Comparison of ENCODE assay signal across 7 mouse cellular contexts in the genomic region with DNA sequence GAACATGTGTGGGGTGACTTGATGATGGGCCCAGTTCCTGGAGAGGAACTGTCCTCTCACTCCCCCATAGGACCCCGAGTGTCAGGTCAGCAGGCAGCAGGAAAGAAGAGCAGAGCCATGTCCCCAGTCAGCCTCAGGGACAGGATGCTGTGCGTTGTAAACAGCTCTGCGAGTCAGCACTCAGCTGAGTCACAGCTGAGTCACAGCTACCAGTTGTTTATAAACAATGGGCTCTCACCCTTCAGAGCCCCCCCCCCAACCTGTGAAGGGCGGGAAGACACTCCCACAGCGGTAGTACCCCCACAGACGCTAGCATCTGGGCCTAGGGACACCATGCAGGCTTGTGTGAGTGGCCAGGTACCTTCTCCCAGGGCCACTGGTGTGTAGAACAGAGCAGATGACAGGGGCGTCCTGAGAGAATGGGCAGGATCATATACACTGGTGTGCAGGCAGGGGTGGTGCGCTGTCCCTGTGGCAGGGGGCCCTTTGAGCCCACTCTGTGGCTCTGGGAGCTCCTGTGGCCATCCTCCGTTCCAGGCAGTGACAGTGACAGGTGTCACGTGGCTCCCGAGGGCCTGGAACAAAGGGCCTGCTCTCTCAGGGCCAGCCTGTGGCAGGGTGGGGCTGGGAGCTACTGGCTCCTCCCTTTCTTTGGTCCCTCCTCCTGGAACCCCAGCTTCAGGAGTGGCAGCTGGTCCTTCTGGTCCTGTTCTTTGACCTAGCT. TPM values are rescaled to one million over a fixed set of nuclear protein-coding genes. Genes with fewer than 3 reads are reported as not detected.
A peak's percentile ranks its signal among the peaks of the same experiment; 100 is the strongest.
DNase-seq lines count a peak whose midpoint lies in the region; ATAC-seq and TF ChIP-seq lines count a peak whose summit lies in the region.

No protein-coding gene starts in this region.

- no peak overlapping the region for H3K4me2 ChIP-seq in embryonic facial prominence, embryonic 15.5 days (replicated peaks)
- no peak overlapping the region for H3K4me2 ChIP-seq in heart, postnatal 0 days (ENCODE audit: low read depth, low read length)

- no peaks in the 10 kb centered on the region for H3K27me3 ChIP-seq in embryonic facial prominence, embryonic 15.5 days
- no peaks in the 10 kb centered on the region for H3K27me3 ChIP-seq in heart, postnatal 0 days (ENCODE audit: control insufficient read depth, insufficient read depth, low read length)

- no peak for TF ChIP-seq CTCF in heart, postnatal 0 days (IDR thresholded peaks at IDR 0.05; ENCODE audit: low read depth)

- no peaks in the 10 kb centered on the region; the same call in 1 of the 2 replicates for H3K36me3 ChIP-seq in ES-E14 (ENCODE audit: control insufficient read depth, insufficient read depth, low read length, poor library complexity, severe bottlenecking)
- no peaks in the 10 kb centered on the region for H3K36me3 ChIP-seq in embryonic facial prominence, embryonic 15.5 days
- H3K36me3 ChIP-seq in heart, postnatal 0 days (replicated peaks; ENCODE audit: control insufficient read depth, insufficient read depth, low read length), result no peaks in the 10 kb centered on the region

- H3K9me3 ChIP-seq in ES-E14 (ENCODE audit: control insufficient read depth, insufficient read depth, low read depth, low read length), result no peaks in the 10 kb centered on the region
- H3K9me3 ChIP-seq in embryonic facial prominence, embryonic 15.5 days (replicated peaks), result no peaks in the 10 kb centered on the region
- H3K9me3 ChIP-seq in heart, postnatal 0 days (replicated peaks; ENCODE audit: control insufficient read depth, low read length), result no peaks in the 10 kb centered on the region

- peak overlapping the region in 1 of 2 experiments; percentile 22; a peak in 1 of 4 replicates for H3K4me3 ChIP-seq in ES-E14 (ENCODE audit: insufficient read depth in 1 of 2, low read depth in 1 of 2, low read length in 2 of 2, poor library complexity in 1 of 2, severe bottlenecking in 1 of 2)
- H3K4me3 ChIP-seq in embryonic facial prominence, embryonic 15.5 days (replicated peaks), result no peak overlapping the region
- no peak overlapping the region for H3K4me3 ChIP-seq in heart, postnatal 0 days (ENCODE audit: low read depth, low read length)

- peak overlapping the region; percentile 50; the same call in 1 of the 2 replicates for H3K27ac ChIP-seq in ES-E14 (ENCODE audit: insufficient read depth, low read depth, low read length, poor library complexity, severe bottlenecking)
- H3K27ac ChIP-seq in embryonic facial prominence, embryonic 15.5 days (replicated peaks), result peak overlapping the region; percentile 82
- peak overlapping the region; percentile 74 for H3K27ac ChIP-seq in heart, postnatal 0 days (ENCODE audit: low read depth)

- 14% methylated on average over 11 of the region's 11 CpGs for WGBS in embryonic facial prominence, embryonic 15.5 days
- 34% methylated on average over 11 of the region's 11 CpGs for WGBS in heart, postnatal 0 days

- no peak overlapping the region for H3K9ac ChIP-seq in ES-E14 (ENCODE audit: insufficient read depth, low read depth, low read length, poor library complexity, severe bottlenecking)
- no peak overlapping the region for H3K9ac ChIP-seq in embryonic facial prominence, embryonic 15.5 days
- no peak overlapping the region for H3K9ac ChIP-seq in heart, postnatal 0 days (replicated peaks; ENCODE audit: low read depth, low read length)

- no peak for DNase-seq in ES-E14 (ENCODE audit: low read depth, low spot score)
- DNase-seq in adrenal gland, postnatal 14 days, result peak; percentile 88
- peak; percentile 65 for DNase-seq in heart, postnatal 0 days (ENCODE audit: low spot score)
- DNase-seq in kidney, postnatal 10 days, result peak; percentile 68
- DNase-seq in lung, postnatal 25 days (ENCODE audit: low spot score), result peak; percentile 91
- DNase-seq in retina, postnatal 1 day, result peak; percentile 94

- in situ Hi-C loops in ES-E14 (cut with MboI; ENCODE audit: low sequenced_read_pairs in 2 of 2, unreplicated experiment in 2 of 2), result no loop called here

- TF ChIP-seq EP300 in heart, postnatal 0 days (IDR thresholded peaks at IDR 0.05; ENCODE audit: low read depth), result peak; percentile 60; the same call in 1 of the 2 replicates

- peaks cover 5 to 28% of the 10 kb centered on the region in 2 experiments; a peak in 3 of 4 replicates for H3K4me1 ChIP-seq in ES-E14 (ENCODE audit: control insufficient read depth in 2 of 2, insufficient read depth in 2 of 2, low read length in 2 of 2, poor library complexity in 1 of 2)
- H3K4me1 ChIP-seq in embryonic facial prominence, embryonic 15.5 days, result peaks cover 95% of the 10 kb centered on the region
- H3K4me1 ChIP-seq in heart, postnatal 0 days (ENCODE audit: control insufficient read depth, insufficient read depth), result peaks cover 19% of the 10 kb centered on the region

- ATAC-seq in embryonic facial prominence, embryonic 15.5 days (ENCODE audit: insufficient number of reproducible peaks, low FRiP score, low TSS enrichment, low read depth), result peak; percentile 67
- peak; percentile 47 for ATAC-seq in heart, postnatal 0 days (ENCODE audit: insufficient read depth, low read depth)

TF ChIP-seq in ES-E14, 5 proteins besides CTCF, POLR2A, EP300 and RAD21:
- no peak for TF ChIP-seq HCFC1 (IDR thresholded peaks at IDR 0.05; ENCODE audit: borderline replicate concordance, insufficient read depth, low read length)
- TF ChIP-seq ZC3H11A (IDR thresholded peaks at IDR 0.05; ENCODE audit: borderline replicate concordance, low read depth, low read length), result no peak
- TF ChIP-seq CHD2 (IDR thresholded peaks at IDR 0.05; ENCODE audit: low read depth, low read length), result no peak
- no peak for TF ChIP-seq ZNF384 (IDR thresholded peaks at IDR 0.05; ENCODE audit: low read depth, low read length)
- TF ChIP-seq MAFK (IDR thresholded peaks at IDR 0.05; ENCODE audit: insufficient read depth, low read depth, low read length), result peak; percentile 82

RNA-seq across cellular contexts. Expression of a gene that starts 12.5 kb away (rescaled TPM):
- total RNA-seq in ES-E14 (2012; rRNA removed), result 18.2 and 24.8 TPM in 2 replicates
- total RNA-seq in adrenal gland, postnatal 14 days (2021), result 27.0 and 35.9 TPM in 2 replicates
- 69.3 and 70.8 TPM in 2 replicates for polyA plus RNA-seq in embryonic facial prominence, embryonic 15.5 days (2015; fragmentation: Nextera tagmentation; extraction: Ambion mirVana)
- total RNA-seq in heart, postnatal 0 days (2014; rRNA removed; ENCODE audit: low replicate concordance), result 34.9 and 35.7 TPM in 2 replicates
- polyA plus RNA-seq in heart, postnatal 0 days (2015; fragmentation: Nextera tagmentation; extraction: Ambion mirVana), result 12.2 and 13.1 TPM in 2 replicates

RNA-seq across cellular contexts. Expression of a gene that starts 19.5 kb away (rescaled TPM):
- 0.80 and 5.1 TPM in 2 replicates for total RNA-seq in ES-E14 (2012; rRNA removed)
- total RNA-seq in adrenal gland, postnatal 14 days (2021), result 1.1 and 3.2 TPM in 2 replicates
- polyA plus RNA-seq in embryonic facial prominence, embryonic 15.5 days (2015; fragmentation: Nextera tagmentation; extraction: Ambion mirVana), result 1.7 and 2.2 TPM in 2 replicates
- total RNA-seq in heart, postnatal 0 days (2014; rRNA removed; ENCODE audit: low replicate concordance), result not detected in 2 replicates
- polyA plus RNA-seq in heart, postnatal 0 days (2015; fragmentation: Nextera tagmentation; extraction: Ambion mirVana), result 0.49 TPM in 1 of 2 replicates, not detected in the other

RNA-seq across cellular contexts. Expression of a gene that starts 28.7 kb away (rescaled TPM):
- 1.4 and 3.1 TPM in 2 replicates for total RNA-seq in ES-E14 (2012; rRNA removed)
- total RNA-seq in adrenal gland, postnatal 14 days (2021), result 3.3 and 5.1 TPM in 2 replicates
- polyA plus RNA-seq in embryonic facial prominence, embryonic 15.5 days (2015; fragmentation: Nextera tagmentation; extraction: Ambion mirVana), result 0.95 and 1.2 TPM in 2 replicates
- 0.15 and 0.42 TPM in 2 replicates for total RNA-seq in heart, postnatal 0 days (2014; rRNA removed; ENCODE audit: low replicate concordance)
- 0.11 TPM in 1 of 2 replicates, not detected in the other for polyA plus RNA-seq in heart, postnatal 0 days (2015; fragmentation: Nextera tagmentation; extraction: Ambion mirVana)

RNA-seq across cellular contexts. Expression of a gene that starts 37.8 kb away (rescaled TPM):
- not detected in 2 replicates for total RNA-seq in ES-E14 (2012; rRNA removed)
- 0.15 TPM in 1 of 2 replicates, not detected in the other for total RNA-seq in adrenal gland, postnatal 14 days (2021)
- 0.08 TPM in 1 of 2 replicates, not detected in the other for polyA plus RNA-seq in embryonic facial prominence, embryonic 15.5 days (2015; fragmentation: Nextera tagmentation; extraction: Ambion mirVana)
- not detected in 2 replicates for total RNA-seq in heart, postnatal 0 days (2014; rRNA removed; ENCODE audit: low replicate concordance)
- polyA plus RNA-seq in heart, postnatal 0 days (2015; fragmentation: Nextera tagmentation; extraction: Ambion mirVana), result not detected in 2 replicates

RNA-seq across cellular contexts. Expression of a gene that starts 57.5 kb away (rescaled TPM):
- 24.9 and 29.9 TPM in 2 replicates for total RNA-seq in ES-E14 (2012; rRNA removed)
- total RNA-seq in adrenal gland, postnatal 14 days (2021), result 70.8 and 73.7 TPM in 2 replicates
- 50.1 and 54.8 TPM in 2 replicates for polyA plus RNA-seq in embryonic facial prominence, embryonic 15.5 days (2015; fragmentation: Nextera tagmentation; extraction: Ambion mirVana)
- total RNA-seq in heart, postnatal 0 days (2014; rRNA removed; ENCODE audit: low replicate concordance), result 29.8 and 37.1 TPM in 2 replicates
- 40.9 and 45.0 TPM in 2 replicates for polyA plus RNA-seq in heart, postnatal 0 days (2015; fragmentation: Nextera tagmentation; extraction: Ambion mirVana)
